Mouse (Mus musculus): ENCODE results near the gene Mdh1b. TPM values are rescaled to one million over a fixed set of nuclear protein-coding genes. Genes with fewer than 3 reads are reported as not detected.

The Mdh1b gene
- polyA plus RNA-seq, 1 experiment from 2014 or later = 0.11 TPM

- Histone ChIP-seq H3K4me1 (ENCODE audit: insufficient read depth, low read length) (peaks cover 21% of the 10 kb centered on the region), H3K4me3 (ENCODE audit: low read length) (peak overlapping the region; percentile 88), H3K36me3 (ENCODE audit: insufficient read depth, low read length) (no peaks in the 10 kb centered on the region), H3K27ac (ENCODE audit: low read length) (no peak overlapping the region), H3K9ac (replicated peaks; ENCODE audit: low read length) (peak overlapping the region; percentile 79), H3K4me2 (replicated peaks; ENCODE audit: low read depth, low read length) (peak overlapping the region; percentile 53), H3K27me3 (ENCODE audit: insufficient read depth, low read length) (0 out of 2 replicates have a peak, but pooled peaks cover 3% of the 10 kb centered on the region), H3K9me3 (ENCODE audit: low read length) (no peaks in the 10 kb centered on the region)
- 0 out of 2 replicates have a peak, but pooled peaks have one; percentile 11 for ATAC-seq (ENCODE audit: low FRiP score, low TSS enrichment)
- WGBS = 53% methylated on average over 8 of the region's 8 CpGs
Observed at GRCm38 (mm10) chr1:63729796-63730195, 322 bp downstream of the Mdh1b start.

- Histone ChIP-seq H3K27me3 (ENCODE audit: insufficient read depth, low read length) (no peaks in the 10 kb centered on the region), H3K9me3 (ENCODE audit: low read length) (no peaks in the 10 kb centered on the region), H3K27ac (ENCODE audit: low read length) (no peak overlapping the region), H3K9ac (replicated peaks; ENCODE audit: low read length) (no peak overlapping the region), H3K36me3 (ENCODE audit: insufficient read depth, low read length) (no peaks in the 10 kb centered on the region), H3K4me2 (replicated peaks; ENCODE audit: low read depth, low read length) (no peak overlapping the region), H3K4me1 (ENCODE audit: insufficient read depth, low read length) (no peaks in the 10 kb centered on the region), H3K4me3 (ENCODE audit: low read length) (no peak overlapping the region)
- ATAC-seq (ENCODE audit: low FRiP score, low TSS enrichment) = no peak
- 82% methylated on average over 7 of the region's 7 CpGs for WGBS
Observed at GRCm38 (mm10) chr1:63720161-63720560, 10.0 kb downstream of the Mdh1b start.

GRCm38 (mm10) chr1:63708876-63709275, 21.2 kb downstream of the Mdh1b start:
- Histone ChIP-seq H3K27ac (ENCODE audit: low read length) (no peak overlapping the region), H3K4me2 (replicated peaks; ENCODE audit: low read depth, low read length) (no peak overlapping the region), H3K4me1 (ENCODE audit: insufficient read depth, low read length) (no peaks in the 10 kb centered on the region; the same call in 1 of the 2 replicates), H3K4me3 (ENCODE audit: low read length) (no peak overlapping the region), H3K27me3 (ENCODE audit: insufficient read depth, low read length) (no peaks in the 10 kb centered on the region), H3K9me3 (ENCODE audit: low read length) (no peaks in the 10 kb centered on the region), H3K9ac (replicated peaks; ENCODE audit: low read length) (no peak overlapping the region), H3K36me3 (ENCODE audit: insufficient read depth, low read length) (no peaks in the 10 kb centered on the region)
- 71% methylated on average over 3 of the region's 3 CpGs for WGBS
- ATAC-seq (ENCODE audit: low FRiP score, low TSS enrichment) = no peak

- no peak overlapping the region for H3K27ac ChIP-seq (ENCODE audit: low read length)
- no peak overlapping the region for H3K9ac ChIP-seq (replicated peaks; ENCODE audit: low read length)
- no peaks in the 10 kb centered on the region for H3K27me3 ChIP-seq (ENCODE audit: insufficient read depth, low read length)
- H3K9me3 ChIP-seq (ENCODE audit: low read length) = no peaks in the 10 kb centered on the region
- no peak for ATAC-seq (ENCODE audit: low FRiP score, low TSS enrichment)
- H3K36me3 ChIP-seq (ENCODE audit: insufficient read depth, low read length) = no peaks in the 10 kb centered on the region
- WGBS = 46% methylated on average over 5 of the region's 5 CpGs
- H3K4me2 ChIP-seq (replicated peaks; ENCODE audit: low read depth, low read length) = no peak overlapping the region
- no peak overlapping the region for H3K4me3 ChIP-seq (ENCODE audit: low read length)
- no peaks in the 10 kb centered on the region; the same call in 1 of the 2 replicates for H3K4me1 ChIP-seq (ENCODE audit: insufficient read depth, low read length)
Observed at GRCm38 (mm10) chr1:63705733-63706132, 24.4 kb downstream of the Mdh1b start.

GRCm38 (mm10) chr1:63696861-63697260, 33.3 kb downstream of the Mdh1b start:
- Histone ChIP-seq H3K9ac (replicated peaks; ENCODE audit: low read length) (no peak overlapping the region), H3K9me3 (ENCODE audit: low read length) (no peaks in the 10 kb centered on the region), H3K4me2 (replicated peaks; ENCODE audit: low read depth, low read length) (no peak overlapping the region), H3K4me1 (ENCODE audit: insufficient read depth, low read length) (no peaks in the 10 kb centered on the region), H3K27me3 (ENCODE audit: insufficient read depth, low read length) (no peaks in the 10 kb centered on the region), H3K4me3 (ENCODE audit: low read length) (no peak overlapping the region), H3K36me3 (ENCODE audit: insufficient read depth, low read length) (no peaks in the 10 kb centered on the region), H3K27ac (ENCODE audit: low read length) (no peak overlapping the region)
- WGBS = 79% methylated on average over 3 of the region's 3 CpGs
- ATAC-seq (ENCODE audit: low FRiP score, low TSS enrichment) = no peak

GRCm38 (mm10) chr1:63686827-63687226, 43.3 kb downstream of the Mdh1b start, which contains the start of gene Dytn:
Dytn (minus strand) TSS chr1:63686927.
- H3K9me3 ChIP-seq (ENCODE audit: low read length) = no peaks in the 10 kb centered on the region
- ATAC-seq (ENCODE audit: low FRiP score, low TSS enrichment) = no peak
- 85% methylated on average over 4 of the region's 4 CpGs for WGBS

GRCm38 (mm10) chr1:63675975-63676374, 54.1 kb downstream of the Mdh1b start:
- H3K4me2 ChIP-seq (replicated peaks; ENCODE audit: low read depth, low read length) = no peak overlapping the region
- H3K4me1 ChIP-seq (ENCODE audit: insufficient read depth, low read length) = no peaks in the 10 kb centered on the region
- no peak for ATAC-seq (ENCODE audit: low FRiP score, low TSS enrichment)
- H3K27ac ChIP-seq (ENCODE audit: low read length) = no peak overlapping the region
- H3K27me3 ChIP-seq (ENCODE audit: insufficient read depth, low read length) = no peaks in the 10 kb centered on the region
- H3K36me3 ChIP-seq (ENCODE audit: insufficient read depth, low read length) = no peaks in the 10 kb centered on the region
- H3K4me3 ChIP-seq (ENCODE audit: low read length) = no peak overlapping the region
- WGBS = 82% methylated on average over 3 of the region's 3 CpGs
- no peaks in the 10 kb centered on the region for H3K9me3 ChIP-seq (ENCODE audit: low read length)
- no peak overlapping the region for H3K9ac ChIP-seq (replicated peaks; ENCODE audit: low read length)

More at GRCm38 (mm10) chr1:63686827-63687226, 43.3 kb downstream of the Mdh1b start, which contains the start of gene Dytn:
- Histone ChIP-seq H3K27me3 (ENCODE audit: insufficient read depth, low read length) (no peaks in the 10 kb centered on the region), H3K4me1 (ENCODE audit: insufficient read depth, low read length) (no peaks in the 10 kb centered on the region), H3K27ac (ENCODE audit: low read length) (no peak within 1 kb of the TSS), H3K4me2 (replicated peaks; ENCODE audit: low read depth, low read length) (no peak within 1 kb of the TSS), H3K4me3 (ENCODE audit: low read length) (no peak within 1 kb of the TSS), H3K36me3 (ENCODE audit: insufficient read depth, low read length) (no peaks in the 10 kb centered on the region), H3K9ac (replicated peaks; ENCODE audit: low read length) (no peak within 1 kb of the TSS)

- peaks cover 11% of the 10 kb centered on the region for H3K27me3 ChIP-seq (ENCODE audit: insufficient read depth, low read length)
- 0 out of 2 replicates have a peak, but pooled peaks cover 4% of the 10 kb centered on the region for H3K4me1 ChIP-seq (ENCODE audit: insufficient read depth, low read length)
- peak; percentile 73; the same call in 1 of the 2 replicates for ATAC-seq (ENCODE audit: low FRiP score, low TSS enrichment)
- peak overlapping the region; percentile 27; the same call in 1 of the 2 replicates for H3K4me2 ChIP-seq (replicated peaks; ENCODE audit: low read depth, low read length)
- WGBS = 5% methylated on average over 3 of the region's 3 CpGs
- no peaks in the 10 kb centered on the region for H3K9me3 ChIP-seq (ENCODE audit: low read length)
- no peaks in the 10 kb centered on the region for H3K36me3 ChIP-seq (ENCODE audit: insufficient read depth, low read length)
- H3K27ac ChIP-seq (ENCODE audit: low read length) = no peak overlapping the region
- H3K9ac ChIP-seq (replicated peaks; ENCODE audit: low read length) = no peak overlapping the region
- H3K4me3 ChIP-seq (ENCODE audit: low read length) = no peak overlapping the region
Observed at GRCm38 (mm10) chr1:63668852-63669160, 61.3 kb downstream of the Mdh1b start.

- H3K4me3 ChIP-seq (ENCODE audit: low read length) = no peak overlapping the region
- no peak overlapping the region for H3K27ac ChIP-seq (ENCODE audit: low read length)
- H3K9ac ChIP-seq (replicated peaks; ENCODE audit: low read length) = no peak overlapping the region
- H3K4me2 ChIP-seq (replicated peaks; ENCODE audit: low read depth, low read length) = peak overlapping the region; percentile 27; the same call in 1 of the 2 replicates
- H3K4me1 ChIP-seq (ENCODE audit: insufficient read depth, low read length) = 0 out of 2 replicates have a peak, but pooled peaks cover 4% of the 10 kb centered on the region
- no peaks in the 10 kb centered on the region for H3K9me3 ChIP-seq (ENCODE audit: low read length)
- WGBS = 32% methylated on average over 13 of the region's 13 CpGs
- peaks cover 11% of the 10 kb centered on the region for H3K27me3 ChIP-seq (ENCODE audit: insufficient read depth, low read length)
- no peak for ATAC-seq (ENCODE audit: low FRiP score, low TSS enrichment)
- H3K36me3 ChIP-seq (ENCODE audit: insufficient read depth, low read length) = no peaks in the 10 kb centered on the region
Observed at GRCm38 (mm10) chr1:63667949-63668851, 61.9 kb downstream of the Mdh1b start.
